Mouse (Mus musculus): ENCODE data around the gene Bloc1s4.

Bloc1s4 gene

GRCm38 (mm10) chr5:36739829-36740228 lies 8.6 kb downstream of the Bloc1s4 start:
- peak; percentile 77 for DNase-seq (ENCODE audit: low read depth, low spot score)

GRCm38 (mm10) chr5:36738799-36739615 lies 9.4 kb downstream of the Bloc1s4 start:
- peak; percentile 16 for DNase-seq (ENCODE audit: low read depth, low spot score)

- DNase-seq (ENCODE audit: low read depth, low spot score) = peak; percentile 18
These were observed 10.7 kb downstream of the Bloc1s4 start for GRCm38 (mm10) chr5:36737765-36738164.

GRCm38 (mm10) chr5:36736009-36736408 lies 12.4 kb downstream of the Bloc1s4 start:
- no peak for DNase-seq (ENCODE audit: low read depth, low spot score)

GRCm38 (mm10) chr5:36735106-36735505 lies 13.3 kb downstream of the Bloc1s4 start:
- no peak for DNase-seq (ENCODE audit: low read depth, low spot score)

GRCm38 (mm10) chr5:36733405-36733804 lies 15.0 kb downstream of the Bloc1s4 start:
- DNase-seq (ENCODE audit: low read depth, low spot score) = no peak

- peak; percentile 91 for DNase-seq (ENCODE audit: low read depth, low spot score)
These were observed 16.4 kb downstream of the Bloc1s4 start for GRCm38 (mm10) chr5:36731901-36732652.

- peak; percentile 53 for DNase-seq (ENCODE audit: low read depth, low spot score)
These were observed 17.8 kb downstream of the Bloc1s4 start for GRCm38 (mm10) chr5:36730689-36731088.

- no peak for DNase-seq (ENCODE audit: low read depth, low spot score)
These were observed 18.5 kb downstream of the Bloc1s4 start for GRCm38 (mm10) chr5:36729923-36730322.

GRCm38 (mm10) chr5:36729086-36729473 lies 19.4 kb downstream of the Bloc1s4 start:
- no peak for DNase-seq (ENCODE audit: low read depth, low spot score)

GRCm38 (mm10) chr5:36728403-36729085 lies 19.9 kb downstream of the Bloc1s4 start:
- DNase-seq (ENCODE audit: low read depth, low spot score) = no peak

GRCm38 (mm10) chr5:36727776-36728175 lies 20.7 kb downstream of the Bloc1s4 start:
- peak; percentile 59 for DNase-seq (ENCODE audit: low read depth, low spot score)

GRCm38 (mm10) chr5:36727136-36727535 lies 21.3 kb downstream of the Bloc1s4 start:
- no peak for DNase-seq (ENCODE audit: low read depth, low spot score)

- DNase-seq (ENCODE audit: low read depth, low spot score) = no peak
These were observed 22.1 kb downstream of the Bloc1s4 start for GRCm38 (mm10) chr5:36726387-36726801.

GRCm38 (mm10) chr5:36725861-36726260 lies 22.6 kb downstream of the Bloc1s4 start:
- no peak for DNase-seq (ENCODE audit: low read depth, low spot score)

- peak; percentile 94 for DNase-seq (ENCODE audit: low read depth, low spot score)
These were observed 24.2 kb downstream of the Bloc1s4 start for GRCm38 (mm10) chr5:36724274-36724673.

GRCm38 (mm10) chr5:36723356-36723755 lies 25.1 kb downstream of the Bloc1s4 start:
- DNase-seq (ENCODE audit: low read depth, low spot score) = peak; percentile 71

- DNase-seq (ENCODE audit: low read depth, low spot score) = peak; percentile 100
These were observed 26.0 kb downstream of the Bloc1s4 start for GRCm38 (mm10) chr5:36722415-36722856.

GRCm38 (mm10) chr5:36720710-36721375 lies 27.6 kb downstream of the Bloc1s4 start:
- peak; percentile 49 for DNase-seq (ENCODE audit: low read depth, low spot score)

GRCm38 (mm10) chr5:36720219-36720618 lies 28.2 kb downstream of the Bloc1s4 start:
- DNase-seq (ENCODE audit: low read depth, low spot score) = no peak

- no peak for DNase-seq (ENCODE audit: low read depth, low spot score)
These were observed 28.8 kb downstream of the Bloc1s4 start for GRCm38 (mm10) chr5:36719601-36720000.
